Mouse (Mus musculus): ENCODE measurements around the gene Ezr. TPM values are rescaled to one million over a fixed set of nuclear protein-coding genes. Genes with fewer than 3 reads are reported as not detected.
A peak's percentile ranks its signal among the peaks of the same experiment; 100 is the strongest.

The Ezr gene
- polyA plus RNA-seq, 1 experiment from 2014 or later, result 140 TPM

DNA sequence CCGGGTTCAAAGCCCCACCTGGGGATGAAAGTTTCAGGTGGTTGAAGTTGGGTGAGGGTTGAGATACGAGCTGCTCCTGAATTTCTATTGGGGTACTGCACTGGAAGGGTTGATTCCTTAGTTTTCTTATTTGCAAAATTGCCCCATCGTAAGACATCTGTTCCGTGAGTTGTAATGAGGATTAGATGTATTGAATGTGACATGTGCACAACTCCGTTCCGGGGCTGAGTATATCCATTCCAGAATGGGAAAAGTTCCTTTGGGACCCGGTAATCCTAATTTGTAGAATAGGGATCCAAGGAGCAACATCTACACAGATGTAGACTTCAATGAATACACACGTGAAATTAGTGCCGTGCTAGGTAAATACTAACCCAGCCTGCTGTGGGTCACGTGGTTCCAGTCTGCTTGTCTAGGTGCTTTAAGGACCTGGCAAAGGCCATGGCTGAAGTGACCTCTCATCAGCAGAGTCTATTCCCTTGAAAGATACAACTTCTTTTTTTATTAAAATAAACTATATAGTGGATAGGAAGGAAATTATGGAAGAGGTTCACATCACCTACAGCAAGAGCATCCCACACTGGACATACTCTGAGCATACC lies 1.3 kb upstream of the Ezr start:
- peak overlapping the region; percentile 96 for H3K27ac ChIP-seq
- H3K27me3 ChIP-seq, result peaks cover 19% of the 10 kb centered on the region
- peak overlapping the region; percentile 85 for H3K4me3 ChIP-seq
- H3K9ac ChIP-seq, result peak overlapping the region; percentile 83; the same call in 1 of the 2 replicates
- H3K9me3 ChIP-seq, result no peaks in the 10 kb centered on the region
- 24% methylated on average over 10 of the region's 10 CpGs for WGBS
- no peak for ATAC-seq (ENCODE audit: borderline replicate concordance, extremely low read depth, low FRiP score, low TSS enrichment)
- H3K4me1 ChIP-seq, result peaks cover 33% of the 10 kb centered on the region
- peak overlapping the region; percentile 93 for H3K4me2 ChIP-seq
- H3K36me3 ChIP-seq, result no peaks in the 10 kb centered on the region

DNA sequence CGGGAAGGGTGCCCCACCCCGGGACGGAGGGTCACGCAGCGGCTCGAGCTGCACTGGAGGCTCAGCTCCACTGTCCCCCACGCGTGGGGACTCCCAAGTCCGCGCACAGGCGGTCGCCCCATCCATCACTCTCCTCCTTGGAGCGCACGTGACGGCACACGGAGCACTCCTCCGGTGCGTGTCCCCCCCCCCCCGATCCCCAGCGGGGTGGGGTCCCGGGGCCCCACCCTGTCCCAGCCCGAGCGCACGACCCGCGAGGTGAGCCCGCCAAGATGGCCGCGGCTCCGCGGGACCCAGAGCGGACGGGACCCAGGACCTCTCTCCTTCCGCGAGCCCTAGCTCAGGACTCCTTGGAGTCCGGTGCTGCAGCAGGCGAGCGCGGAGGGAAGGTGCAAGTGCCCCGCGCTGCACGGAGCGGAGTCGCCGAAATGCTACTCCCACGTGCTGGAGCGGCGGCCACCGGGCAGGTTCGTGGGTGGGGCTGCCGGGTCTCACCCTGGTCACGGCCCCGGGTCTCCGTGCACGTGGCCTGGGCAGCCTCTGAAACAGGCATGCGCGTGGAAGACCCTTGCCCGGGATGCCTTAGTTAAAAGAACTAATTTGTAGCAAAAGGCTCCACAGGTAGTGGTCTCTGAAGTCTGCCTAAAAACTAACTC lies 550 bp upstream of the Ezr start:
- Histone ChIP-seq H3K4me2 (peak overlapping the region; percentile 93), H3K36me3 (no peaks in the 10 kb centered on the region), H3K9ac (peak overlapping the region; percentile 83), H3K4me1 (peaks cover 39% of the 10 kb centered on the region), H3K27me3 (peaks cover 19% of the 10 kb centered on the region), H3K4me3 (peak overlapping the region; percentile 85), H3K9me3 (no peaks in the 10 kb centered on the region), H3K27ac (peak overlapping the region; percentile 96)
- WGBS, result under 1% methylated on average over 56 of the region's 58 CpGs
- peak; percentile 66 for ATAC-seq (ENCODE audit: borderline replicate concordance, extremely low read depth, low FRiP score, low TSS enrichment)

- no peak for ATAC-seq (ENCODE audit: borderline replicate concordance, extremely low read depth, low FRiP score, low TSS enrichment)
- peak overlapping the region; percentile 83 for H3K9ac ChIP-seq
- no peaks in the 10 kb centered on the region for H3K9me3 ChIP-seq
- peak overlapping the region; percentile 85 for H3K4me3 ChIP-seq
- H3K27ac ChIP-seq, result peak overlapping the region; percentile 96
- WGBS, result 2% methylated on average over 21 of the region's 21 CpGs
- no peaks in the 10 kb centered on the region for H3K36me3 ChIP-seq
- H3K4me1 ChIP-seq, result peaks cover 49% of the 10 kb centered on the region
- H3K4me2 ChIP-seq, result peak overlapping the region; percentile 93
- H3K27me3 ChIP-seq, result peaks cover 19% of the 10 kb centered on the region
Observed at GRCm38 (mm10) chr17:6782033-6782526, 504 bp downstream of the Ezr start.

- peaks cover 57% of the 10 kb centered on the region for H3K4me1 ChIP-seq
- no peak overlapping the region for H3K27ac ChIP-seq
- H3K4me2 ChIP-seq, result peak overlapping the region; percentile 93
- peaks cover 19% of the 10 kb centered on the region for H3K27me3 ChIP-seq
- no peaks in the 10 kb centered on the region for H3K9me3 ChIP-seq
- peak overlapping the region; percentile 85 for H3K4me3 ChIP-seq
- H3K36me3 ChIP-seq, result no peaks in the 10 kb centered on the region
- H3K9ac ChIP-seq, result peak overlapping the region; percentile 11; the same call in 1 of the 2 replicates
- ATAC-seq (ENCODE audit: borderline replicate concordance, extremely low read depth, low FRiP score, low TSS enrichment), result no peak
- 30% methylated on average over 6 of the region's 6 CpGs for WGBS
Observed at GRCm38 (mm10) chr17:6781273-6781672, 1.3 kb downstream of the Ezr start.

GRCm38 (mm10) chr17:6780521-6781115 lies 2.0 kb downstream of the Ezr start:
- no peak overlapping the region for H3K9ac ChIP-seq
- H3K4me2 ChIP-seq, result peak overlapping the region; percentile 93
- peak overlapping the region; percentile 85 for H3K4me3 ChIP-seq
- no peak for ATAC-seq (ENCODE audit: borderline replicate concordance, extremely low read depth, low FRiP score, low TSS enrichment)
- H3K27ac ChIP-seq, result no peak overlapping the region
- H3K4me1 ChIP-seq, result peaks cover 59% of the 10 kb centered on the region
- no peaks in the 10 kb centered on the region for H3K36me3 ChIP-seq
- 33% methylated on average over 4 of the region's 4 CpGs for WGBS
- H3K27me3 ChIP-seq, result peaks cover 19% of the 10 kb centered on the region
- no peaks in the 10 kb centered on the region for H3K9me3 ChIP-seq

DNA sequence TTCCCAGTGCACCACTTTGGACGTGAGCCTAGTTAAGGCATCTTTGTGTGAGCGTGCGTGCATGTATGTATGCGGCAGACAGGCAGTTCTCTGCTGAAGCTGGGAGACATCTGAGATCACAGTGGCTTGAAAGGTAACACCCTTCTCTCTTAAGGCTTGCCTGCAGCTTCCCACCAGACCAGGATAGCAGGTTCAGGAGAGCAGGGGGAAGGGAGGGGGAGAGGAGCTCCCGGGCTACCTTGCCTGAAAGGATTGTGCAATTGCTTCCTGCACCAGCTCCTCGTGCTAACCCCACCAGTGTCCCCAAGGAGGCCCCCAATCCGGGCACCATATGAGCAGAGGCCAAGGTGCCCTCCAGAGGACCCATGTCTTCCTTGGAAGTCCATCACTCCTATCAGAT lies 3.0 kb downstream of the Ezr start:
- Histone ChIP-seq H3K4me2 (peak overlapping the region; percentile 93), H3K9me3 (no peaks in the 10 kb centered on the region), H3K9ac (no peak overlapping the region), H3K27me3 (peaks cover 19% of the 10 kb centered on the region), H3K4me3 (peak overlapping the region; percentile 85), H3K4me1 (peaks cover 61% of the 10 kb centered on the region), H3K27ac (peak overlapping the region; percentile 81), H3K36me3 (no peaks in the 10 kb centered on the region)
- no peak; the same call in 1 of the 2 replicates for ATAC-seq (ENCODE audit: borderline replicate concordance, extremely low read depth, low FRiP score, low TSS enrichment)
- WGBS, result 17% methylated on average over 7 of the region's 7 CpGs

- Histone ChIP-seq H3K36me3 (no peaks in the 10 kb centered on the region), H3K27me3 (peaks cover 19% of the 10 kb centered on the region), H3K4me2 (peak overlapping the region; percentile 93), H3K9ac (peak overlapping the region; percentile 44), H3K27ac (peak overlapping the region; percentile 81), H3K4me1 (peaks cover 64% of the 10 kb centered on the region), H3K9me3 (no peaks in the 10 kb centered on the region), H3K4me3 (peak overlapping the region; percentile 85)
- 6% methylated on average over 23 of the region's 23 CpGs for WGBS
- ATAC-seq (ENCODE audit: borderline replicate concordance, extremely low read depth, low FRiP score, low TSS enrichment), result peak; percentile 36; the same call in 1 of the 2 replicates
Observed at GRCm38 (mm10) chr17:6778771-6779509, 3.6 kb downstream of the Ezr start.

DNA sequence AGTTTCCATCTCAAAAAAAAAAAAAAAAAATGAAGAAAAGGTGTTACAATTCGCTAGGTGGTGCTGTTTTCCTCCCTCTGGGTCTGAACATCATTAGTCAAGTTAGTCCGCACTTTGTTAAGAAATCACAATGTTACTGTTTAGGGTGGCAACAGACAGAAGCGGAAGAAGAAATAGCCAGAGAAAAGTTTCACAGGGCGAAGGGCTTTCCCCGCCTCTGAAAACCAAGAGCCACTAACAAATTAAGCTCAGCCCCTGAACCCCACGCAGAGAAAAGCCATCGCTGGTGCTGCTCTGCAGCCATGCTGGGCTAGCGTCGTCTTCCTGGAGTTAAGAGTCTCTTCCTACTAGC lies 4.3 kb downstream of the Ezr start:
- peaks cover 19% of the 10 kb centered on the region for H3K27me3 ChIP-seq
- H3K9me3 ChIP-seq, result no peaks in the 10 kb centered on the region
- peaks cover 64% of the 10 kb centered on the region for H3K4me1 ChIP-seq
- H3K36me3 ChIP-seq, result no peaks in the 10 kb centered on the region
- peak overlapping the region; percentile 93 for H3K4me2 ChIP-seq
- peak overlapping the region; percentile 81 for H3K27ac ChIP-seq
- 2% methylated on average over 9 of the region's 9 CpGs for WGBS
- peak overlapping the region; percentile 44 for H3K9ac ChIP-seq
- ATAC-seq (ENCODE audit: borderline replicate concordance, extremely low read depth, low FRiP score, low TSS enrichment), result no peak
- peak overlapping the region; percentile 85 for H3K4me3 ChIP-seq

DNA sequence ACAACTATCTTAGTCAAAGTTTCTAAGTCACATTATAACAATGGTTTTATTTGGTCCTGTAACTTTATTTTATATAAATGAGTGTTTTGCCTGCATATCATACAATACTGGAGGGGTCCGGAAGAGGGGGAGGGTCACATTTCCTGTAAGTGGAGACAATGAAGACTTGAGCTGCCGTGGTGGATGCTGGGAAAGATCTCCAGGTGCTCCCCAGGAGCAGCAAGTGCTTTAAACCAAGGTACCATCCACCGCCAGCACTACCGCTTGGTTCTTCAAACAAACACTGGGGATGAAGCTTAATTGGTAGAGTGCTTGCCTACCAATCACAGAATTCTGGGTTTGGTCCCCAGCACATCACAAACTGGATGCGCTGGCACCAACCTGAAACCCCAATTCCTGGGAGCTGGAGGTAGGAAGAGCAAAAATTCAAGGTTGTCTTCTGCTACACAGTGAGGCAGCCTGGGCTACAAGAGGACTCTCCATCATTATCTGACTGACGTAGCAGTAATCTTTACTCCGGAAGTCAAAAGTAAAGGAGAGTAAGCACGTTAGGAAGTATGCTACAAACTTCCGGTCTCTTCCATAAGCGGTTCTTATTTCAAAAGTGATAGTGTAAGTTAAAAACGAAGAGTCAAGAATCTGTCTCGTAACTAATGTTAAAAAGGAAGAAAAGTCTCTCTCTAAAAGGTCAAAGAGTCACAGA lies 4.8 kb downstream of the Ezr start:
- no peak for ATAC-seq (ENCODE audit: borderline replicate concordance, extremely low read depth, low FRiP score, low TSS enrichment)
- Histone ChIP-seq H3K27ac (no peak overlapping the region), H3K36me3 (no peaks in the 10 kb centered on the region), H3K4me1 (peaks cover 67% of the 10 kb centered on the region), H3K27me3 (peaks cover 19% of the 10 kb centered on the region), H3K9ac (no peak overlapping the region), H3K4me2 (peak overlapping the region; percentile 93), H3K9me3 (no peaks in the 10 kb centered on the region), H3K4me3 (no peak overlapping the region)
- WGBS, result 41% methylated on average over 12 of the region's 12 CpGs

DNA sequence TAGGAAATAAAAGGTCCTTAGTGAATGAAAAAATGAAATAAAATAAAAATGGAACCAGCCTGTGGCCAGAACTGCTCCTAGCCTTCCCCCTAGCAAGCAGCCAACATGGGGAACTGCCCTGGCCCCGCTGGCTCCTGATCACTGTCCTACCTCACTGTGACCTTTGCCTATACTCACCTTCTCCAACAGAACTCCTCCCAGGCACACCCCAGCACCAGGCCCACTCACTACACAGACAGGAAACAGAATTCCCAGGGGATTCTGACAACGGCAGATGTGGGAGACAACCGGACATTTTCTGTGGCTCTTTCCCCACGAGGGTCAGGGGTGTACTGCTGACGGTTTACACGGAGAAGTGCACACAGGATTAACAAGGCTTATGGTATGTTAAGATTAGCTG lies 5.5 kb downstream of the Ezr start:
- WGBS, result 60% methylated on average over 6 of the region's 6 CpGs

DNA sequence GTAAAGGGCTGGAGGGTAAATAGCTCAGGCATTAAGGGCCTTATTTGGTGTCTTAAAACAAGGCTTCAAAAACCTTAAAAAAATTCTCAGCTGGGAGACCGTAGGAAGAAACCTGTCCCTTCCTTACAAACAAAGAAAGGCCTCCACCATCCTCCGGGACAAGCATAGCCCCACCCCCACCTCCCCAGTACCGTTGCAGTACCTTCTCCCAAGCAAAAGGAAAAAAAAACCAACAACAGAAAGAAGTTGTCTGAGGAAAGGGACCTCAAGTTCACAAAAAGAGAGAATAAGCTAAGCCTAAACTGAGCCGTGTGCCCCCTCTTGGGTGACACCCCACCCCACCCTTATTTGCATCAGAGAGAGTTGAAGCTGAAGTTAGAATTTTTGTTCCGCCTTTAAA lies 6.0 kb downstream of the Ezr start:
- WGBS, result 47% methylated on average over 5 of the region's 5 CpGs
- no peak overlapping the region for H3K9ac ChIP-seq
- no peak overlapping the region for H3K4me3 ChIP-seq
- H3K4me2 ChIP-seq, result no peak overlapping the region
- no peak for ATAC-seq (ENCODE audit: borderline replicate concordance, extremely low read depth, low FRiP score, low TSS enrichment)
- H3K27me3 ChIP-seq, result peaks cover 19% of the 10 kb centered on the region
- peaks cover 74% of the 10 kb centered on the region for H3K4me1 ChIP-seq
- H3K27ac ChIP-seq, result peak overlapping the region; percentile 70
- no peaks in the 10 kb centered on the region for H3K9me3 ChIP-seq
- H3K36me3 ChIP-seq, result no peaks in the 10 kb centered on the region

More for the DNA sequence above, 5.5 kb downstream of the Ezr start:
- no peaks in the 10 kb centered on the region for H3K36me3 ChIP-seq
- H3K9me3 ChIP-seq, result no peaks in the 10 kb centered on the region
- H3K9ac ChIP-seq, result no peak overlapping the region
- peaks cover 71% of the 10 kb centered on the region for H3K4me1 ChIP-seq
- H3K27me3 ChIP-seq, result peaks cover 19% of the 10 kb centered on the region
- ATAC-seq (ENCODE audit: borderline replicate concordance, extremely low read depth, low FRiP score, low TSS enrichment), result no peak
- no peak overlapping the region for H3K4me2 ChIP-seq
- H3K27ac ChIP-seq, result peak overlapping the region; percentile 70
- no peak overlapping the region for H3K4me3 ChIP-seq
